Mouse (Mus musculus) telencephalon, adult 2 months (tissue): Measurements from ENCODE around the gene Pla2g1b.
"Not testable (repeated sequence)": the region's sequence is repeated elsewhere in the genome, so short reads cannot be mapped to it uniquely, and the experiment has no call there.

Experiments
- DNase-seq: peaks from one replicate; pipeline ENCODE4 v3.0.0-alpha.2; 2011; ENCODE audit warnings: low read depth, low spot score

Gene Pla2g1b

GRCm38 (mm10) chr5:115505617-115506016 lies 39.6 kb downstream of the Pla2g1b start:
- DNase-seq, result not testable (repeated sequence)

GRCm38 (mm10) chr5:115506454-115507201 lies 40.6 kb downstream of the Pla2g1b start, which contains the start of gene Pxn:
TSS of gene Pxn (plus strand) at chr5:115506676.
- DNase-seq, result no peak

- DNase-seq, result no peak
These were observed 41.4 kb downstream of the Pla2g1b start for GRCm38 (mm10) chr5:115507267-115507980.

- DNase-seq, result no peak
These were observed 42.2 kb downstream of the Pla2g1b start for GRCm38 (mm10) chr5:115507981-115508858.

- no peak for DNase-seq
These were observed 42.7 kb downstream of the Pla2g1b start for GRCm38 (mm10) chr5:115508859-115509147.

GRCm38 (mm10) chr5:115509321-115509761 lies 43.3 kb downstream of the Pla2g1b start:
- no peak for DNase-seq

GRCm38 (mm10) chr5:115509790-115510689 lies 44.0 kb downstream of the Pla2g1b start:
- DNase-seq, result no peak

GRCm38 (mm10) chr5:115512375-115512774 lies 46.3 kb downstream of the Pla2g1b start:
- no peak for DNase-seq

GRCm38 (mm10) chr5:115513246-115513645 lies 47.2 kb downstream of the Pla2g1b start:
- no peak for DNase-seq

- DNase-seq, result no peak
These were observed 47.7 kb downstream of the Pla2g1b start for GRCm38 (mm10) chr5:115513721-115514120.

GRCm38 (mm10) chr5:115514346-115514745 lies 48.3 kb downstream of the Pla2g1b start:
- DNase-seq, result no peak

GRCm38 (mm10) chr5:115514896-115515587 lies 49.0 kb downstream of the Pla2g1b start:
- DNase-seq, result no peak

GRCm38 (mm10) chr5:115516081-115516907 lies 50.2 kb downstream of the Pla2g1b start:
- no peak for DNase-seq

GRCm38 (mm10) chr5:115516908-115517307 lies 50.8 kb downstream of the Pla2g1b start:
- no peak for DNase-seq

- DNase-seq, result no peak
These were observed 51.4 kb downstream of the Pla2g1b start for GRCm38 (mm10) chr5:115517501-115517900.

GRCm38 (mm10) chr5:115518214-115518613 lies 52.2 kb downstream of the Pla2g1b start:
- not testable (repeated sequence) for DNase-seq

GRCm38 (mm10) chr5:115520325-115520869 lies 54.3 kb downstream of the Pla2g1b start:
- DNase-seq, result no peak

GRCm38 (mm10) chr5:115521553-115522461 lies 55.7 kb downstream of the Pla2g1b start:
- DNase-seq, result no peak
